Mouse (Mus musculus): ENCODE measurements at regions not wholly inside any gene's neighbourhood (a gene's known extent, or its start where the extent isn't known, plus 50 kb on each side); places are given as distances from the start of the nearest gene placed in this dataset.

DNA sequence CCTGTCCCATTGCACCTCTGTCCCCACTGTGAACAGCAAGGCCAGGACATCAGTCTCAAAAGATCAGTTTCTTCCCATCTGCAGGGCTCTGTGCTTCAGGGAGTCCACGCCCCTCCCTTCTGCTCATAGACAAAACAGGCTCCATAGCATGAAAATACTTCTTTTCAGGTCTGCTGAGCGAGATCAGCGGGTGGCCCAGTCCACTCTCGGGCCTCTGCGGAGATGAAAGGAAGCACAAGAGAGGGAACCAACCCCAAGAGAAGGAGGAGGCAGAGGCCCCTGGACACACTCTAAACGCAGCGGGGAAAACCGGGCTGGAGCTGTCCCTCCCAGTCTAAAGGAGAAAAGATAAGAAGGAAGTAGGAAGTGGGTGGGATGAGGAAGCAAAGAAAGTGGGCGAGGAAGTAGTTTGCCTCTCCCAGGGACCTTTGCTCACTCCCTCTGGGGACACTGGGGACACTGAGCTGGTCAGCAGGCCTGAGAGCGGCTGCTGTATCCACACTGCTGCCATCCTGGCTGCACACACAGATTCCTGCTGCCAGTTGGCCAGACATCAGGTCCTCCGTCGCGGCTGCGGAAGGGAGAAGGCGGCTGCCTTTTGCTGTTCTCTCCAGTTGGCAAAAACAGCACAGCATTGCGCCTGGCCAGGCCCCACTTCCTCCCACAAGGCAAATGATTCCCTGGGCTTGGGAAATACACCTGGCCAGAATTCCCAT is 143.5 kb downstream of the Rybp start:
- peak in 1 of 2 experiments; percentile 62 for DNase-seq (ENCODE audit: low spot score in 2 of 2)

DNA sequence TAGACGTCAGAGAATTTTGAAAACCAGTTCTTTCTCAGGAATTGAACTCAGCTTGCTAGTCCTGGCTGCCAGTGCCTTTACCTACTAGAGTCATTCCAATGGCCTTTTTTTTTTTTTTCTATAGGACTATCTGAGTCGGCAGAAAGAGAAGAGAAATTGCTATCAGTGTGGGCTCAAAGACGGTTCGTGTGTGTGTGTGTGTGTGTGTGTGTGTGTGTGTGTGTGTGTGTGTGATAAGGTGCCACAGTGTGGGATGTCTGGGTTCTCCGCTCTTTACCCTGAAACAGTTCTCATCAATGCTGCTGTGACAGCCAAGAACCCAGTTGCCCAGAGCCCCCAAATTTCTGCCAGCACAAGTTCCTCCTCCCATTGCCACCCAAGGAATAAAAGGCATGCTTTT is 146.1 kb downstream of the Rybp start:
- DNase-seq (ENCODE audit: low spot score in 2 of 2), result no peak

DNA sequence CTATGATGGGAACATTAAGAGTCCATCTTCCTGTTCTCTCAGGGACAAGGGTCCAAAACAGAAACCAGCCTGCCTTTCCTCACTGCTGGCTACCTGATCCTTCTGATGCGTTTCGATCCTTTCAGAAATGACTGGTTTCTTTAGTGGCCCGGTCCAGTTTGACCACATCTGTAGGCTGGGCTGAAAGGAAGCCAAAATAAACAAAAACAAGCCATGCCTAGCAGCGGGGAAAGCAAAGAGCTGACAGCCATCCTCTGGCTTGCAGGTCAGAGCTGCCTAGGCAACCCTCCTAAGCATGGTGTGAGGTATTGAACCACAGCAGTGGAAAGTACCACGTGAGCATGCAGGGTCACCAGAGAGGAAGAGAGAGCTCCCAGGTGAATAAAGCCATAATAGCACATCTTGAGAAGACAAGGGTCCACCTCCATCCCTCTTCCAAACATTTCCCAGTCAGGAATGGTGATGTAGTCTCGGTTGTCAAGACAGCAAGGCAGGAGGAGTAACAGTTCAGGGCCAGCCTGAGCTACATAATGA is 146.6 kb downstream of the Rybp start:
- peak in 1 of 2 experiments; percentile 57 for DNase-seq (ENCODE audit: low spot score in 2 of 2)

DNA sequence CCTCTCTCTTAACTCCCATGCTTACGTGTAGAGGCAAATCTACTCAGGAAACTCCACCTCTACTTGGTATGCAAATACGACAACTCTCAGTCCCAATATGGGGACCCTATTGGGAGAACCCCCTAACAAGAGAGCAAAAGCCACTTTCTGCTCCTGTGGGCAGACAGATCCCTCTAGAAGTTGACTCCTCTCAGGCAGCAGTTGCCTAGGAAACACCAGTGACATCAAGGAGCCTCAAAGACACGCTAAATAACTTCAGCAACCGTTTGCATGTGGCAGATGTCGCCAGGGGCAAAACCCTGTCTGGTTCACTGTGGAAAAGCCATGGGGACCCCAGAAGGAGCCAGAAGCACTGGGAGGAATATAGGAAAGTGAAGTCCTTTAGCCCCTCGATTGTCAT is 147.5 kb downstream of the Rybp start:
- no peak for DNase-seq (ENCODE audit: low spot score in 2 of 2)

DNA sequence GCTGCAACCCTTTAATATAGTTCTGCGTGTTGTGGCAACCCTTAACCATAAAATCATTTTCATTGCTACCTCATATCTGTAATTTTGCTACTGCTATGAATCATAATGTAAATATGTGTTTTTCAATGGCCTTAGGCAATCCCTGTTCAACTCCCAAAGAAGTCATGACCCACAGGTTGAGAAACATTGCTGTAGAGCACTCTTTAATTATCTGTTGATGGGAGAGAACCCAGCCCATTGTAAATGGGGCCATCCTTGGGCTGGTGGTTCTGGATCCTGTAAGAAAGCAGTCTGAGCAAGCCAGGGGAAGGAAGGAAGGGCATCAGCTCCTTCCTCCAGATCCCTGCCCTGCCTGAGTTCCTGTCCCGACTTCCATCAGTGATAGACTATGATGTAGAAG is 148.6 kb downstream of the Rybp start:
- DNase-seq (ENCODE audit: low spot score in 2 of 2), result no peak

DNA sequence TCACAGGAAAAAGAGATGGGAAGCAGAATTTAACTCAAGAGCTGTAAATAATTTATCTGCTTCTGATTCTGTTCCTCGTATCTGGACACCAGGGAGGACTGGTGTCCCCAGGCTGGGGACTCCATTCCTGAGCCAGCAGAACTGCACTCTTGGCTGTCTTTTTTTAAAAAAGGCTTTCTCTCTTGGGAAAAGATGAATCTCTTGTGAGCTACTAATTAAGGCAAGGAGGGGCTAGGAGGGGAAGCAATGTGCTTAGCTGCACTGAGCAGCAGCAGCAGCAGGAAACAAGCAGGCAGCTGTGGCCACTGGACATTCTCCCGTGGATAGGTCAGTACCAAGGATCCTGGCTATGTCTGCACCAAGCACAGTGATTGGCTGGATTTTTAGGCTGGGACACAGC is 152.1 kb downstream of the Rybp start:
- no peak for DNase-seq (ENCODE audit: low spot score in 2 of 2)

DNA sequence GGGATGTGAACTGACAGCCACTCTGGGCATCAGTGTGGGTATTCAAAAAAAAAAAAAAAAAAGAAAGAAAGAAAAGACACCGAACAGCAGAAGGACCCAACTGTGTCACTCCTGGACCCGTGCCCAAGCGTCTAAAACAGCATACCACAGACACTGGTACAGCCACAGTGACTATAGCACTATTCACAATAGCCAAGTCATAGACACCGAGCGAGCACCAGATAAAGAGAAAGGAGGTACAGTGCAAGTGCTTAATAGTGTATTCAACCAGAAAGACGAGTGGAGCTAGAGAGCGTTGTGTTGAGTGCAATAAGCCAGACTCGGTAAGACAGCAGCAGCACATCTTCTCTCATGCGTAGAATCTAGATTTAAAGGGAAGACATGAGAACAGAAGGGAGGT is 153.3 kb downstream of the Rybp start:
- no peak for DNase-seq (ENCODE audit: low spot score in 2 of 2)

DNA sequence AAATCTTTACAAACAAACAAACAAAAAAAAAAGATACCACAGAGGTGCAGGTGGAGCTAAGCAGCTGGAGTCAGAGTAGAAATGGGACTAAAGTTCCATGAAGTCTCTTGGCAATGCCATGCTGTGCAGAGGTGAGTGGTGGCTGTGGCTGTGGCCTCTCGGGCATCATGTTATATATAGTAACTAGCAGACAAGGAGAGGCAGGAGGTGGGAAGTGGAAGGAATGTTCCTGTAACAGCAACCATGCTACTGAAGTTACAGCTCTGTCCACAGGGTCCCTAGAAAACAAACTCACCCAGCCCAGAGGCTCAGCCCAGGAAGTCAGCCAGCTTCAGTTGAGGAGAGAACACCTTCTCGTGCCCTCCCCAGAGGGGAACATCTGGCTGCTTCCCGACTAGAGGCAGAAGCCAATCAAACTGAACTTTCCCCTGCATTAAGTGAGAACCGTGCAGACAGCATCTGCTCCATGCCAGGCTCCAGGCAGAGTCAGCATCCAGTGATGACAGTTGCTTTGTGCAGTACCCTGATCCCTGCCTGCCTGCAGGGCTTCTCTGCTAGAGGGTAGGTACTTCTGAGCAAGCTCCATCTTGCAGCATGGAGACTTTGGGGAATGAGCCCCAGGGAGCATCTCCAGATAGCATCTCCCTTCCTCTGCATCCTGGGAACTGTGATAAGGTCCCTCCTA is 154.2 kb downstream of the Rybp start:
- no peak for DNase-seq (ENCODE audit: low spot score in 2 of 2)

DNA sequence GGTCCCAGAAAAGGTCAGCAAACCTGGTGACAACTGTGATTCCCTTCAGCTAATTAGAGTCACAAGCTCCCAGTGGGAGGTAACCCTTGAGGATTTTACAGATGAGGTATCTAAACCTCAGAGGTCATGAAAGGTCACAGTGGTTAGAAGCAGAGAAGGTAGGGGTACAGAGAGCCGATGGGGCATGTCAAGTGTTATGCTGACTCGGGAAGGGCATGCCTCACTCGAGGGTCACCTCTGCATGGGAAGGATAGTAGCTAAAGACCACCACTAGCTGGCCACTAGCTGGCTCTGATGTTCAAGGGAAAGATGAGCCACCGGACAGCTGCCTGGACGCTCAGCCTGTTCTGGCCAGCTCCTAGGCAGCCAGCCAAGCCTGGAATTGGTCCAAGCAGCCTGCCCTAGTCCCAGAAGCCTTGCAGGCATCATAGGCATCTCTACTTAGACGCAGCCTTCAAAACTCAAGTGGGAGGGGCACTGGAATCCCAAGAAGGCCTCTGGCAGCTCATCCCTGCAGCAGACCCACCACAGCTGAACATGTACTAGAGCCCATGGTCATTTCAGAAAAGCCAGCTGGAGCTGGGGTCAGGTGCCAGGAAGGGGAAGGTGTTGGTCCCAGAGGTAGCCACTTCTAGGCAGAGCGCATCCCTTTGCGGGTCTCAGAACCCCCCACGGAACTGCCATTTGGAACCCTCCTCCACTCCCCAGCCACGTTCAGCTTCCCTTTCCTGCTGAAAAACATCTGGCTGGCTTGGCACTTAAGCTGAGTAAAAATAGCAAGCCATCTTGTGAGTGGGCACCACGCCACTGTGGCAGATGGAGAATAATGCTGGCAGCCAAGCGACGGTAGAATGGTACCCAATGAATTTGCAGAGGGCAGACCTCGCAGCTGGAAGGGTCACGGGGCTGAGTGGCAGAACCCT is 159.8 kb downstream of the Rybp start:
- DNase-seq (ENCODE audit: low spot score in 2 of 2), result peak in 1 of 2 experiments; percentile 67

DNA sequence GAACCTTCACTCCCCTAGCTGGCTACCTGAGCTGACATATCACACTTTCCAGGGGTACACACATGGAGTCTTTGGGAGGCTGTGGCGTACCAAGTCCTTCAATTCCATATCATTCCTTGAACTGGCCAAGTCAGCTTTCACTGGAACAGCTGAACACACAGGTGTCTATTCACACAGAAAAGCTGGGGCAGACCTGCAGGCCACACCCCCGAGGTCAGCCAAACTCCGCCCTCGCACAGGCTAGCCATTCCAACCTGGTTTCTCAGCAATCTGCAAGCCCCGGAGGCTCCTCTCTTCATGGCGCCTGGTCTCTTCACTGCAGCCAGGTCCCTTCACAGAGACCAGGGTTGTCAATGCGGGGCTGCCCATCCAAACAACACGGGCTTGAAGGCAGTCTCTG is 160.5 kb downstream of the Rybp start:
- no peak for DNase-seq (ENCODE audit: low spot score in 2 of 2)

DNA sequence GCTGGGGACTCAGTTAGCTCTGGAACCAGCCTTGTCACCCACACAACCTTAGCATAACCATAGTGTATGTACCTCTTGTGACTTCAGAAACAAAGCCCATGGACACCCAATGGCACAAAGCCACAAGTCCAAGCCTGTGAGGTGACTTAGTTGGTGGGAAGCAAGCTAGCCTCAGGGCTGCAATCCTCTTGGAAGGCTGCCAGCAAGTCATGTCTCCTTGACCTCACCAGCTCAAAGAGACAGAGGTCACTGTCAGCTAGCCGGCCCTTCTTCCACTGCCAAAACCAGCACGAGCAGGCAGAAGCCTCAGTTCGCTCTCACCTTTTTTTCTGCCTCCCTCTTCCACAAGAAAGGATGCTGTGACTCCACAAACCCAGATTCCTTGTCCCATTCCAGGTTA is 161.0 kb downstream of the Rybp start:
- DNase-seq (ENCODE audit: low spot score in 2 of 2), result no peak

DNA sequence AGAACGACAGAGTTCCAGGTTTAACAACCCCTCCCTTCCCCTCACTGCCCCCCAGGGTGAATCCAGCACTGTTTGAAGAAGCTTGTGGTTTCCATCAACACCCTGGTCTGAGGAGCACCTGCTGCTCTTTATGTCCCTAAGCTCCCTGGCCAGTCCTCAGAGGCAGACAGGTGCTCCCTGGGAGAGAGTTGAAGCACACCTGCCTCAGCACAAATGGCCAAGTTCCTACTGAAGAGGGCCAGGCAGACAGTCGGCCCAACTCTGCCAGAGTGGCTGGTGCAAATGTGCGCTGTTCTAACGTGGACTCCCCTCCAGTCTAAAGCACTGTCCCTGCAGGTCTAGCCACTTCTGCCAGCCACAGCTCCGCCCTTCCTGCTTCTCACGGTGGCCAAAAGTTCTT is 166.0 kb downstream of the Rybp start:
- DNase-seq (ENCODE audit: low spot score in 2 of 2), result peak in 1 of 2 experiments; percentile 29

DNA sequence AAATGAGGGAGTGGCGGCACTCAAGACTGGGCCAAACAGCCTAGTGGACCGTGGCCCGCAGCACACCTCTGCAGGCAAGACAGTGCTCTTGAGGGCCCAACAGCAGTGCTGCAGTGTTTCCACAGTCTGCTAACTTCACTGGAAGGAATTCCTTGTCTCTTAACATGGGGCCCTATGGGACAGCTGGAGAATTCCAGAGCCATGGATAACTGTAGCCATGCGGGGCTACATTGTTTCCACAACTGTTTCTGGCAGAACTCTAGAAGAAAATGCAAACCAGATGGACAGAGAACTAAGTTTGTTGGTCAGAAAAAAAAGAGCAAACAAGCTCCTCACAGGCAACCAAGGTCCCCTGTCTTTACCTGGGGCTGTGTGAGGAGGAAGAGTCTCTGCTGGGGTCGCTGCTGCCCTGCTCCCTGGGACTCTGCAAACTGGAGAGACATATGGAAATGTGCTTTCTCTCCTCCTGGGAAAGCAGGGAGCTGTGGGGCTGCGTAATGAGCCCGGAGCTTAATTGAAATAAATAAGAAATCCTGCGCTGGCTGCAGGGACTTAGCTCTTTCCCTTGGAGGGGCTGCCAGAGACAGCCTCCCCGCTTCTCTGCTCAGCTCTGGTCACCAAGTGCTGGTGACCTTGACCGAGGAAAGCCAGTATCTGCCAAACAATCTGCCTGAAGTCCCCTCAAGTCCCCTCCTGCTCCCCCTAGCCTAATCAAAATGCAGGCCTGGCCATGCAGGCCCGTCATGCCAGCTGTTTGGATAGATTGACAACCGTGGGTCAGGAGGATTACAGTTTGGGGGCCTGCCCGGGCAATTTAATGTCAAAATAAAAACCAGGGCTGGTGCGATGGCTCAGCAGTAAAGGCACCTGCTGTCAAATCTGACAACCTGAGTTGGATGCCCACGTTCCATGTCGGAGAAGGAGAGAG is 167.0 kb downstream of the Rybp start:
- DNase-seq (ENCODE audit: low spot score in 2 of 2), result no peak

DNA sequence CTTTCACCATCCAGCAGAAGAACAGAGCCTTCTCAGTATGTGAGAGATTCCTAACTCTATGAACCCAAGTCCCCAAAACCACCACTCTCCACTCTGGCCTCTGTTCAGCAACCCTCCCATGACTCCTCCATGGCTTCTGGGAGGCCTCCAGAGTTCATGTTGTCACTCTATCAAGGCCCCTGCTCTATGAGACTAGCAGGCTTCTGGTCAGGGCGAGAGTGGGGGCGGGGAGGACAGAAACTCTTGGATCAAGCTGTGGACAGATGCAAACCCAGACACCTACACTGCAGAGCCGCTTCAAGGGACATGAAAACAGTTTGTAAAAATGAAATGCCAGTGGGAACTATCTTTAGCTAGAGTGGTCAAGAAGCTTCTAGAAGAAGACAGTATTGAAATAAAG is 170.2 kb downstream of the Rybp start:
- DNase-seq (ENCODE audit: low spot score in 2 of 2), result no peak

DNA sequence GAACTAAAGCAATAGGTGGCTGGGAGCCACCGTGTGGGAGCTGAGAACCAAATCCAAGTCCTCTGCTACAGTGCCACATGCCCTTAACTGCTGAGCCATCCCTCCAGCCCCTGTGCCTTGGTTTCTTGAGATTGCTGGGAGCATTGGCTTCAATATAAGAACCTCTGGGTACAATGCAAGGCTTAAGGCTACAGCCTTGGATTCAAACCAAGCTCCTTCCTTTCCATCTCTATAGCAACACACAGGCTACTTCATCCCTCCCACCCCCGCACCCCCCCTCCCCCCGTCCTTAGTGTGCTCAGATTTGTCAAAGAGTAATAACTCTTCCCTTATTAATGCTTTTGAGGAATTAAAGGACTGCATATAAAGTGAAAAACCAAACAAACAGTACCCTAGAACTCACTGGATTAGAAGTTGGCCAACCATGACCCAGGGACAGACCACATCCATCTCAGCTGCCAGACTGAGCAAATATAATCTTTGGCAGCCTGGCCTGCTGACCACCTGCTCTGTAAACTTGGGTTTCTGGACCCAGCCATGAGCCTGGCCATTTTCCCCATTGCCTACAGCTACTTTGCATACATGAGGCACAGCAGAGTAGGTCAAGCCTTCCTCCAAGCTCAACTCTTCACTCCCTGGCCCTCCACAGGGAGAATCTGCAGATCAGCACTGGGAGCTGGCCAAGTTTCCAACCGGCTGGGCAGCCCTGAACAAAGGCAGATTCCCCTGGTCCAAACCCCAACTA is 173.7 kb downstream of the Rybp start:
- no peak for DNase-seq (ENCODE audit: low spot score in 2 of 2)

DNA sequence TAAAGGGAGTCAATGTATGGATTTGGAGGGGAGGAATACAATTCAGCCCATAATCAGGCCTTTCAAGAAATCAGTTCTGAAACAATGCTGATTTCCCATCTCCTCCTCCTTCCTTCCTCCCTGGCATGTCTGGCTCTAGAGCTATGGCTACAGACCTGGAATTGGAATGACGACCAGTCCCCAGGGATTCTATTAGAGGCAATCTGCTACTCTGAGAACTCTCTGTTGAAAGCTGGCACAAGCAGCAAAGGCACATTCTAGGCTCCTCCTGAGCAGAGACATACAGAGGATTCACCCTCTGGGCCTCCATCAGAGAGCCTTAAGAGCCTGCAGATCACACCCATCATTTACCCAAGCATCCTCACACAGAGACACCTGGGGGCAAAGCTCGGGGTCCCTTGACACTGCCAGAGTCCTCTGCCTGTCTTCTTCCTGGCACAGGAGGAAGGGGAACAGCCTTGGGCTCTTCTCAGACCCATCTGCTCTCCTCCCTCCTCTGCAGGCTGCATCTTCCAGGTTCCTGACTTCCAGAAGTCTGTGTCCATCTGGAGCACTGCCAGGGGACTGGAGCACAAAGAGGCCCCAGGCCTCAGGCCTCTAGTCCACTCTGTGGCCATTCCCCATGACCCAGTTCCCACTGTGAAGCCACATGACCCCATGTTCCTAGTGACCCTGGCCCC is 176.2 kb downstream of the Rybp start:
- DNase-seq (ENCODE audit: low spot score in 2 of 2), result no peak

DNA sequence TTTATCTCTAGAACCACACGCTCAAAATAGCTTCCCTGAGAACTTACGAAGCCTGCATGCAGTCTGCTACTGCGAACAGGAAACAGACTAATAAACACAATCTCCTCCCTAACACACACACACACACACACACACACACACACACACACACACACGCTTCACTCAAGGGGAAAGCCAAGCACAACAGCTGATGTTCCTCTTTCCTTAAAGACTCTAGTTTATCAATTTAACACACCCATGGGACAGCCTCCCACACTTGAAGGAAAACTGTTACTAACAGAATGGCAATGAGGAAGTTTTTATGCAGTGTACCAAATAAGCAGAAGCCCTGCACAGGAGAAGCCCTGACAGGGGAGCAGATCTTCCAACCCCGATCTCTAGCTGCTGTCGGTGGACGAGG is 177.3 kb downstream of the Rybp start:
- peak in 1 of 2 experiments; percentile 53 for DNase-seq (ENCODE audit: low spot score in 2 of 2)

DNA sequence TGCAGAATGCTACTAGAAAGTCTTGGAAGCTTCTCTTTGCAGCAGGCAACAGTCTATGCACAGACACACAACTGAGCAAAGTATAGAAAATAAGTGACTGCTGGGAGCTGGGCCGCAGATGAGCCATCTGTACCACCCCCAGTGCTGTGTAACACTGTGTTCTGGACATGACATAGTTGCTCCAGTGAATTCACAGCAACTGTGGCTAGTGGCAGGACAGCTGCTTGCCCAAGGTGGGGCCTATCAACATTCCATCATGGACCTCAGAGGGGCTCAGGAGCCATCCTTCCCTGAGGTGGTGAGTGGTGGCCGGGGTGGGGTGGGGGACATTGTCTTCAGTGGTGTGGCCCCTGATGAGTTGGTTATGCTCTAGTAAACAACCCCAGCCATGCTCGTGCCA is 177.9 kb downstream of the Rybp start:
- DNase-seq (ENCODE audit: low spot score in 2 of 2), result no peak

DNA sequence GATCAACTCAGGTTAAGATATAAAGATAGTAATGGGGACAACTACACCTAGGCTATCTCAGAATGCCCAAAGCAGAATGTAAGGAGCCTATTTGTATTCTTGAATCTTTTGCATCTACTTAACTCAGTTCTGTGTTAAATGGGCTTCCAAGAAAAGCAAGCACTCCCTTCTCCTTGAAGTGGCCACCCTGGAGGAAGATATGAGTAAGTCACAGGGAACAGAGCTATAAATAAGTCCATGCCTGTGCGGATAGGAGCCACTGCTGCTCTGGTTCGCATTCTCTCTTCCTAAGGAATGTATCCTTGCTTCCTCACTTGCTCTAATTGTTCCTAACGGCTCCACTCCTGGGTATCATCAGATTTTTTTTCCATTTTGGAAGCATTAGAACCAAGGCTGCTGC is 179.8 kb downstream of the Rybp start:
- DNase-seq (ENCODE audit: low spot score in 2 of 2), result no peak

DNA sequence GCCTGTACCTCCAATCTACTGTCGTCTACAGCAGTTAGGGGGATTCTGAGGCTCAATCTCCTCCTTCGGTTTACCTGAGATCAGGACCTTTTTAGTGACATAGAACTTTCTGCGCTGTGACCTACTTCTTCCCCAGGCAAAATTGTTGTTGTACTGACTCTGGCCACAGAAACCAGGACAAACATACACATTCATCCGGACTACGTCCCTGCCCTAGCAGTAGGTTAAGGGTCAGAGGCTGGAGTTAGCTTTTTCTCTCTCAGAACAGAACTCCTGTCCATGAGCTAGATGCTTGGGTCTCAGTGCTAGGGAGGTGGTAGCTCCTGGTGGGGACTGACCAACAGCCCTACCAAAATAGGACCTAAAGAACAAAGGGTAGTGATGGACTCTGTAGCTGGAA is 180.2 kb downstream of the Rybp start:
- DNase-seq (ENCODE audit: low spot score in 2 of 2), result no peak
